Mouse (Mus musculus) embryo, embryonic 9.5 days (tissue): ENCODE data around the gene Tmem104.

Source experiments
- DNase-seq: peaks from one replicate; pipeline ENCODE4 v3.0.0-alpha.2; 2017; ENCODE audit errors: extremely low spot score

The Tmem104 gene

DNA sequence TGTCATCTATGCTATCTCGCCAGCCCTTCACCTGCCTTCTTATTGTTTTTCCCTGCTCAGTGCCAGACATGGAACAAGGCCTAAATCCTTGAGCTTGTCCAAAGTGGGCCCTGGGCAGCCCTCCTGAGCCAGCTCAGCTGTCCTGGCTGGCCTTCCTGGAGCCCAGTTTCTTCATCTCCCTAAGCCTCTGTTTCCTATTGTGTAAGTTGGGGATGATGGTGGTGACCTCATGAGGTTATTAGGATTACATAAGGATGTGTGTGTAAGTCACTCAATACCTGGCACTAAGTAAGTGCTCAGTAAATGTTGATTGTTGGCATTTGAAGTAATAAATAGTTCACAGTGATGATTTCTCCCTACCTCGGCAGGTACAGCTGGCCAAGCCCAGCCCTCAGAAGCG lies 20.5 kb upstream of the Tmem104 start:
- no peak for DNase-seq

DNA sequence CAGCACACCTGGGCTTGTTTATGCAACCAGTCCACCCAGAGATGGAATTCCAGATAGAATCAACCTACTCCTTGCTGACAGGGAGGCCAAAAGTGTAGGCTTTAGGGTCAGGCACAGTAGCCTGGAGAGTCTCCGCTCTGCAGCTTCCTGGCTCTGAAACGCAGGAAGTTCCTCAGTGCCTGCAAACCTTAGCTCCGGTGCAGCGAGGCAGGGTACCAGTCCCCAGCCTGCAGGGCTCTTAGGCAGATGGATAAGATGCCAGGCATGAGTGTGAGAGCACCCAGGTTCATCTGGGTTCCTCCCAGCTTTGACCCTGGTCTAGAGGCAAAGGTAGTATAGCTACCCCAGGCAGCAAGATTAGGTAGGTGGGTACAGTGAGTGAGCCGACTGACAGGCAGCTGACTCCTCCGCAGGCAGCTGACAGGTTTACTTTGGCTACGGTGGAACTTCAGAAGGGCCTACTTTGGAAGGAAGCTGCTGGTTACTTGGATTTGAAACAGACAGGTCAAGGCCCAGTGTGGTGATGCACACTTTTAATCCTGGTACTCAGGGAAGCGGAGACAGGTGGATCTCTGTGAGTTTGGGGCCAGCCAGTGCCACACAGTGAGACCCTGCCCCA lies 19.5 kb upstream of the Tmem104 start:
- no peak for DNase-seq

DNA sequence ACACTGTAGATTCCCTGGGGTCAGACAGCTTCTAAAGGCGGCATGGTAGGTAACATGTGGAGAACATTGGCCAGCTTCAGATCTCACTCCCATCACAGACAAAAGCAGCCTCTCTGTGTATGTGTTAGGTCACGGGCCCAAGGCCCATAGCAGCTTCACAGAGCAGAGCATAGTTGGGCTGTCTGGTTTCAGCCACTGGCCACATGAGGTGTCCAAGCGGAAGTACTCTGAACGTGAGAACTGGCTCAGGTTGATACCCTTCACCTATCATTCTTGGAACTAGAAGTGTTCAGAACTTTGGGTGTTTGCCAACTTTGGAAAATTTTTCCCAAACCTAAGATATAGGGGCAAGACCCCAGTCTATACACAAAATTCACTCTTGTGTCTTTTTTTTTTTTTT lies 17.9 kb upstream of the Tmem104 start:
- DNase-seq = no peak

DNA sequence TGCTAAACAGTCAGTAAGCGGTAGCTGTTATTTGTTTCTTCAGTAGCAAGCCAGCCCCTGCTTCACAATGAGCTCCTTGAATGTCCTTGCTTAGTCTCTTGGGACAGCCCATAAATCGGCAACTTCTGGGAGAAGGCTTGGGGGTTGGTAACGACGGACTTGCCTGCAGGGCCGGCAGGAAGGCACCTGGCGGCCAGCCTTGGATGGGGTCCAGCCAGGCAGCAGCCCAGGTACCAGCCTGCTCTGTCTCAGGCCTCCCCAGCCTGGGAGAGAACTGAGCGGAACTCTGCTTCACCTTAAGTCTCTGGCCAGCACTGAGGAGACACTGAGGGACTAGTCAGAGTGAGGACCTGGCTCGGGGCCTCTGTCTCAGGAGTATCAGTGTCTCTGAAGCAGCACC lies 16.2 kb upstream of the Tmem104 start:
- DNase-seq = peak; percentile 15

DNA sequence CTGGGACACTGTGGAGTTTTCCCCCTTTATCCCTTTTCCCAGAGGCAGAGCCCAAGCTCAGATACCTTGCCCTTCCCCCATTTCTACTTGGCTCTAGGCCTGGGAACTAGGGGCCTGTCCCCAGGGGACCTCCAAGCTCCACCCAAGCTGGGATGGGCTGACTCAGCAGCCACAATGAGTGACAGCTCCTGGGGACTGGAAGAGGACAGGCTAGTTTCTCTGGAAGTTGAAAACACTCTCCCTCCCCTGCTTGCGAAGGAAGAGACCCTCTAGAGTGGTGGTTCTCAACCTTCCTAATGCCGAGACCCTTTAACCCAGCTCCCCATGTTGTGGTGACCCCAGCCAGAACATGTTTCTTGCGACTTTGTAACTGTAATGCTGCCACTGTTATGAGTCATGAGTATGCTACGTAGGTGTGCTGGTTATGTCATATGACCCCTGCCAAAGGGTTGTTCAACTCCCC lies 14.4 kb upstream of the Tmem104 start:
- peak; percentile 38 for DNase-seq

DNA sequence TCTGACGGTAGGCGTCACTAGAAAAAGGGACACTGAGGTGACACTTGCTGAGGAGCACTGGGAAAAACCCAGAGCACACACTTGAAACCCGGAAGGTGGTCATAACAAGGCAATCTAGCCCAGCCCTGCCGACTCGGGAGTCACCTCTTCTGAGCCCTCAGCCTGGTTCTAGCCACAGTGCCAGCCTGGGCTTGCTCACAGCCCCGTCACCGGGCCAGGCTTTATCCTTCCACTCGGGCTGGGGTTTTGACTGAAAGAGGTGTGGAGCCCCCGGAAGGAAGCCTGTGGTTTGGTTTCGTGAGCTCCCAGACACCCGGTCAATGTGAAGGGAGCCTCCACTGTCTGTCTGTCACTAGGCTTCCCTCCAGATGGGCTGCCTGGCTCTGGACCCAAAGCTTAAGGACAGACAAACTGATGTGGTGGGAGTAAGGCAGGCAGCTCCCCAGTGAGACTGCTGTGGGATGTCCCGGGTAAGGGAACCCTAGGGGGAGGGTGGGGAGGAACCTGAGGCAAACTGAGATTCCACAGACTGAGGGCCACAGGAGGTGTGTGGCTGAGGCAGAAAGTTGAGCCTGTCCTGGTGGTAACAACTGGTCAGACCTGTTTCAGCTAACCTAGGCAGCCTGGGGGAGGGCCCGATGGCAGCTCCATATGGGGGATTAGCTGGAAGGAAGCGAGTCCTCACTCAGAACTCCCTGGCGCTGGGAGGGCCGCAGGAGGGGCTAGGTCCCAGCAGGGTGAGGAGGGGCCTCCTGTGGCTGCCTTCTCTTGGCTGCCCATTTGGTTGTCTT lies 13.5 kb upstream of the Tmem104 start:
- DNase-seq = peak; percentile 57

DNA sequence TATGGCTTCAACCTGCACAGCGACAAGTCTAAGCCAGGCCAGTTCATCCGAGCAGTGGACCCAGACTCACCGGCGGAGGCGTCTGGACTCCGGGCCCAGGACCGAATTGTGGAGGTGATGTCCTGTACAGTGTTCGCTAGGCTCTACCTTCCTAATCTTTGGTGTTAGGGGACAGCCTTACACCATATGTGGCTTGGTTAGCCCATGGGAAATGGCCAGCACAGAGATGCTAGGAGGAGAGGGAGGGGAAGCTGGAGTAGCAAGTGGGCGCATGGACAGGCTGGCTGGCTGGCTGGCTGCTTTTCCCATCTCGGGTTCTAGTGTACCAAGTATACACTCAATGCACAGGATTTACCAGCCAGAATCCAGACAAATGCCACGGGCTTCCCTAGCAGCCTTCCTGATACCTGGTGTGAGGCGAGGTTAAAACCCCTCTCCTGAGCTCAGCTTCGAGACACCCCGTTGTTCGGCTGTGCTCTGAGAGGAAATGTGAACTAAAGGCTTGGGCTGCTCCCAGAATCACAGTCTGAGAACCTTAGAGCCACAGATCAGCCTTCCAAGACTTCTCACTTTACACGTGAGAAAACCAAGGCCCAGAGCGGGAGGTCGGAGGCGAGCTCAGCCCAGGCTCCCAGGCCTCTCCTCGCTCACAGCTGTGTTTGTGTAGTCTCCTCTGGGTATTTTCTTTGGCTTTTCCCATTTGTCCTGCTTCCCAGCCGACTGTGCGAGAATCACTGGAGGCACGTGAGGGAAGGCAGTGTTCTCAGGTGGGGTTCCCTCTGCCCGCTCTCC lies 10.7 kb upstream of the Tmem104 start:
- no peak for DNase-seq

DNA sequence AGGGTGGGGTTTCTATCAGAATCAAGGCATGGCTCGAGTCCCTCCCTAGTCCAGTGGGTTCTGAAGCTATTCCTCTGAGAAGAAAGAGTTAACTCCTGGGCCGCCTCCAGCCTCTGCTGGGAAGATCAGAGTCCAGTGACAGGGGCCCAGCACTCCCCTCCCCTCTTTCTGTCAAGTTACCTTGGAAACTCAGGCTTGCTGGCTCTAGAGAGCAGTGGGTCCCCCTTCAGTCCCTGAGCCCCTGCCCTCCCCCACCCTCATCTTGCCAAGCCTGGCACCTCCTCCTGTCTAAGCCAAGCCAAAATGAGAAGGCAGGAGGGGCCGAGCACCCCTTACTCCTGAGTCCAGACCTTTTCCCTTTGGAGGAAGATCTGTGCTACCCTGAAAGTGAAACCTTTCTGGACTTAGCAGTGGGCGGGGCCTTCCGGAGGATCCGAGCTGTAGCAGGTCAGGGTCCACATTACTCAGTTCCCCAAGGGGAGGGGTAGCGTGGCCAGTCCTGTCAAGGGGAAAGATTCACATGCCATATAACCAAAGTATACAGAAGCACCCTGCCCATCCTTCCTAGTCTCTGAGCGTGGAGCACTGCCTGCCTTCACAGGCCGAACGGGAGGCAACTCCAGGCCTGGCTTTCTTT lies 9.6 kb upstream of the Tmem104 start:
- DNase-seq = no peak

DNA sequence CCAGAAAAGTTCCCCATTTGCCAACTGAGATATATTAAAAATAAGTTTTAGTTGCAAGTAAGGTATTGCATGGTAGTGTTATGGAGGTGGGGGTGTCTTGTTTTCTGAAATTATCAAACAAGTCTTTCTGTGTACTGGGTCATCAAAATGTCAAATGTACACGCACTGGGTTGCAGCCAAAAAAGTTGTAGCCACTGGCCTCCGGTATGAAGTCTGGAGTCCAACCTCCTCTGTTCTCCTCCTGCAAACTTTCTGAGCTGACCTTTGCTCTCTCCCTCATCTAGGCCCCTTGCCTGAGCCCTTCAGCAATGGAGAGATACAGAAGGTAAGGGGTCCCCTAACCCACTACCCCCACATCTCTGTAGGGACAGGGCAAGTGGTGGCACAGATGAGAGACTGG lies 8.5 kb upstream of the Tmem104 start:
- no peak for DNase-seq

DNA sequence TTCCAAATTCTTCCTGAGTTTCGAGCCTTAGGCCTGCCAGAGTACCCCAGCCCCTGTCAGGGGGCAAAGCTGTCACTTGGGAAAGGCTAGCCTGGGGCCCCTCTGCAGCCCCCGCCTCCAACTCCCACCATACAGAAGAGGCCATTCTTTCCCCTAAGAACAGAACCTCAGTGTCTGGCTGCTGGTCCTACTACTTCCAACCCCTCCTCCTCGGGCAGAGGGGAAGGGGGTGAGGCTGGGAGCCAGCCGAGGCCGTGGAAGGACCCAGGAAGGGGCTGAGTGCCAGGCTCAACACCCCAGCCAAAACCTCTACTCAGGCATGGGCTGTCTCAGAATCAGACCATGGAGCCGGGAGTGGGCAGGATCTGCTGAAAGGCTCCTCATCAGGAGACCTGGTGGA lies 8.1 kb upstream of the Tmem104 start:
- DNase-seq = no peak

DNA sequence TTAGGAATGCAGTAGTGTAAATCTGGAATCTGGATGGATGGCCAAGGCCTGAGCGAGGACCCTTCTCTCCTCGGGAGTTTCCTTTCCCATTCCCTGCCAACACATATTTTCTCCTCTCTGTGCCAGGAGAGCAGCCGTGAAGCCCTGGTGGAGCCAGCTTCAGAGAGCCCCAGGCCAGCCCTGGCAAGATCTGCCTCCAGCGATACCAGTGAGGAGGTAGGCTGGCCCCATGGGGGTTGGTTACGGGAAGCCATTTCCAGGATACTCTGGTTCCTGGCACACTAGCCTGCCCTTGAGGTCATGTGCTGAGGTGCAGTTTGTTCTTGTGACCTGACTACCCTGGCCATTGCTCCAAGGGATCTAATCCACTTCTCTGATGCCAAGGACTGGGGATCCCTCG lies 7.4 kb upstream of the Tmem104 start:
- DNase-seq = no peak

DNA sequence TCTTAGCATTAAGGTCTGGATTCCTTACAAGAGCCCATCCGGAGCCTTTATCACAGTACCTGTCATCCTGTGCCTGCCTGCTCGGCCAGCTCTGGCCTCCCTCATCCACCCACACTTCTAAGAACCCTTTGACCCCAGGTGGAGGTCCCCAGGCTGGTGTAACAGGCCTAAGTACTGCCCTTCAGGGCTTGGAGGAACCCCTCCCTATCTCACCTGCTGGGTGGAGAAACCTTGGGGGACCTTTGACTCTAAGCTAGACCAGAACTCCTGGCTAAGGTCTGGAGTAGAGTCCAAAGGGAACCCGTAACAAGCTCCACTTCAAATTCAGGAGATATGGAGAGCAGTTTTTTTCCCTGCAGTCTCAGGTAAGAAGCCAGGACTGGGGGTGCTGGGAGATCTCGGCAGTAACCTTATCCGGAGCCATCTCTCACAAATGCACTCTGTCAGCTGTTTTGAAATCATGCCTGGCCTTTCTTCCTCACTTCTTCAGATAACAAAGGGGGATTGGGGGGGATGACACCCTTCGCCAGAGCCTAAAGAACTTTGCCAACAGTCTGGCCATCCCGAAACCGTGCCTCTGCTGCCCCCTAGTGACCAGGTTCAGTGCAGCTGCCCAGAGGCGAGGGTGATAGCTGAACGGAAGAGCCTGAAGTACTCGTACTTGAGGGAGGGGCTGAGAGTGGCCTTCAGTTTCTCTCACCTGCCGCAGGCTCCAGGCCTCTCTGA lies 5.2 kb upstream of the Tmem104 start:
- DNase-seq = peak; percentile 88

DNA sequence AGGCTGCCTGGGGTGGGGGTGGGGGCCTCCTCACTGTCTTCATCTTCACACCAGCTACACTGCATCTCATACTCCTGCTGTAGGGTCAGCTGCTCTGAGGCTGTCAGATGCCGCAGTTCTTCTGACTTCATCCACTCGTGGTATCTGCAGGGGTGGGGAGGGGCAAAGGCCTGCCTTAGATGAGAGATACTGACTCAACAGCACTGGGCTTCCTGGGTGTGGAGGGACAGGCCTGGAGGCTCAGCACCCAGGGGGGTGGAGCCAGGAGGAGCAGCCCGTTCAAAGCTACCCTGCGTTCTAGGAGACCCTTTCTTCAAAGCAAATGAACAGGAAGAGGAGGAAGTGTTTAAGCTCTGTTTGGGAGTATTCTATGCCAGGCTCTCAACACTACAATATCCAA lies 2.3 kb upstream of the Tmem104 start:
- no peak for DNase-seq

DNA sequence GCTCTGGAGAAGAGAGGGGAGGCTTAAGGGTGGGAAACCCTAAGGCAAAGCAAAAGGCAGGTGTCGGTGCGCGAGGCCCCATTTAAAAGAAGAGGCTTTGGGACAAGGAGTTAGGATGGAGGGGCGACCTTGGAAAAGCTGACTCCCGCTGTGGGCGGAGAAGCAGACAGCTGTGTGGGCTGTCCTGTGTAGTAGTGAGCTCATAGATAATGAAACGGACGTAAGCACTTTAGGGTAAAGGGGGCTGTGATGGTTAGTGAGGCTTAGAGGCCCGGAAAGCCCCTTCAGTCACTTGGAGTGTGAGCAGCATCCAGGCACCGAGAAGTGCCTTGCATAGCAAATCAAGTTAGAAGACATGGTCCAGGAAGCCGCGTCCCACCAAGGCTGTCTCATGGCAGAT lies 406 bp downstream of the Tmem104 start, which contains the start of gene Nat9:
Nat9 (minus strand) TSS at position 167 of the 400 bp plus-strand sequence.
- DNase-seq = no peak

DNA sequence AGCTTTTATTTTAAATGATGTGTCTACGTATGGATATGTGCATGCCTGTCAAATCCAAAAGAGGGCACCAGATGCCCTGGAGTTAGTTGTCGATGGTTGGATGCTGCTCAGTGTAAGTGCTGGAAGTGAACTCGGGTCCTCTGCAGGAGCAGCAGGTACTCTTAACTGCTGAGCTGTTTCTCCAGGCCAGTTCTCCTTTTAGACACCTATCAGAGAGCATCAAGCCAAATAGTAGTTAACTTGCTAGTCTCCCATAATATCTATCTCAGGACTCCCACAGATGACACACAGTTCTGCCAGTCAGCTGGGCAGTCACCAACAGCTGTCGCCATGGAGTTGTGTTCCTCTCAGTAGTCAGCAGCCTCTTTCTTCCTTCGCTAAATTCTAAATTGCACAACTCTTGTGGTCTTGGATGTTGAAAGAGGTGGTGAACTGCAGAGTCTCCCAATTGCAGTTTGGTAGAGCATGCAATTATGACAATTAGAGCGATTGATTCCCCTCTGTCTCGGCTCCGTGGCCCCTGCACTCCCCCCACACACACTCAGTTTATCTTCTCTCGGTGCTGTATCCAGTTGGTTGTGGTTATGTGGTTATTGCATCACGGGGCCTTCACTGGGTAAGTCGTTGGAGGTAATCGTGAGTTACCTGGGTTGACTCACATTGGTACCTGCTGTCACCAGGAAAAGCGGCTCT lies 1.4 kb downstream of the Tmem104 start:
- no peak for DNase-seq

DNA sequence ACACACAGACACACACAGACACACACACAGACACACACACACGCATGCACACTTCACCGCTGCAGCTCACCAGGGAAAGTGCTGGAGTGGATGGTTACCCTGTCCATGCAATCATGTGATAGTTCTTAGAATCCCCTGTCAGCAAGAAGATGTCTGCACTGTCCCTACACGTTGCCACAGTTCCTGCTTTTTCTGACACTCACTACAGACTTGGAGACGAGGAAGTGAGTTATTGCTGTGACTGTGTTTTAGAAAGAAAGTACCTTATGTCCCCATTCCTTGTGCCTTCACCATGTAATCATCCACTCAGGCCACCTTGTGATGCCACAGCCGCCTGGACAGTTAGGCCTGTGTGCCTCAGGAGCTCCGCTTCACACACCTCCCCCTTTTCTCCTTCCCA lies 2.0 kb downstream of the Tmem104 start:
- DNase-seq = no peak

DNA sequence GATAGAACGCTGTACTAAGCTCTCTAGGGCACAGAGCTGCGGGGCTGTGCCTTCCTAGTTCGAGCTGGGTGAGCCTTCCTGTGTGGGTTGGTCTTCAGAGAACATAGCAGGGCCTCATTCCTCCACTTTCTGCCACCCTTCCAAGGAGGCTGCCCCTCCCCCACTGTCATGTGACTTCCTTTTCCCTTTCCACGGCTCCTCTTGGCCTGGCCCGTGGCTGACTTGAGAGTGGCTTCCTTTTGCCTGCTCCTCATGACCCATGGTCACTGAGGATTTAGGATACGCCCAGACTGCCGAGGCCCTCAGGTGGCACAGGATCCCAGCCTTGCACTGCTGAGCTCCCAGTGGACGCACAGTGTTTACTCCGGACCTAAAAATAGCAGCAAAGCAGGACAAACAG lies 4.9 kb downstream of the Tmem104 start:
- no peak for DNase-seq

DNA sequence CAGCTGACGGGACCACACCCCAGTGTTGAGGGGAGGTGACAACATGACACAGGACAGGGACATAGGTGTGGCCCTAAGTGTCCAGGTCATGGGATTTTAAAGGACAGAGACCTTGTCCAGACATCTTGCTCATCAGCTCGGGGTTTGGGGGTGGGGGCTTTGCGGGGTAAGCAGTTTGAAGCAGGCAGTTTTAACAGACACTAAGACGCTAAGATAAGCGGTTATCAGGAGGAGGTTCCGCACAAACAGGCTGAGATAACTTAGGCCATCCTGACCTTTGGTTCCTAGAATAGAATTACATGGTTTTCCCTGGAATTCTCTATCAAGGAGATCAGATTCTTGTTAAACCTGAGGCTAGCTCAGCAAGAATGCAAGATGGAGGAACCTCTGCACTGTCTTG lies 7.4 kb downstream of the Tmem104 start:
- no peak for DNase-seq

DNA sequence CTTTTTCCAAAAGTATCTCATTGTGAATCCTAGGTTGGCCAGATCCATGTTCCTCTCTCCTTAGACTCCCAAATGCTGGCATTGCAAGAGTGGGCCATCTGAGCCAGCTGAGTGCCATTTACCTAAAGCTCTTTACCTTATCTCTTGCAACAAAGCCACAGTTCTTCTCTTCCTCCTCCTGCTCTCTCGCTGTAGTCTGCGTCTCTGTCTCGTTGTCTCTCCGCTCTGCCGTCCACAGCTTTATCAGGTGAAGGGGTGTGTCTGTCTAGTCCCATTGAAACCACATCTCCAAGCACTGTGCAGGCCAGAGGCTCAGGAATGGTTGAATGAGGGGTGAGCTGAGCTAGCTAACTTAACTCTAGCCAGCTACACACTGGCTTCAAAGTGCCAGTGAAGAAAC lies 8.6 kb downstream of the Tmem104 start:
- no peak for DNase-seq

DNA sequence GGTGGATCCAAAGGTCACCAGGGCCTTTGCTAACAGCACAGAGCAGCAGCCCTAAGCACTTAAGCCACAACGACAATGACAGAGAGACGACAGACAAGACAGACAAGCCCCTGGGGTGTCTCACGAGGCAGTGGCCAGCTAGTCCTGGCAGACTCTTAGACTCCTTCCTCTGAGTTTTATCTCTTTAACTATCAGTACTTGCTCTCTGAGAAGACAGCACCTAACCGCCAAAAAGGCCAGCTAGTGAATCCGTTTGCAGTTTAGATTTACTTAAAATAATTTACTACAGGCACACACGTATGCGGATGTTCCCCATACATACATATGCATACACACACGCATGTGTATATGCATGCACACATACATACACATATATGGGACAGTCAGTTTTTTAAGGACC lies 10.3 kb downstream of the Tmem104 start:
- DNase-seq = no peak

DNA sequence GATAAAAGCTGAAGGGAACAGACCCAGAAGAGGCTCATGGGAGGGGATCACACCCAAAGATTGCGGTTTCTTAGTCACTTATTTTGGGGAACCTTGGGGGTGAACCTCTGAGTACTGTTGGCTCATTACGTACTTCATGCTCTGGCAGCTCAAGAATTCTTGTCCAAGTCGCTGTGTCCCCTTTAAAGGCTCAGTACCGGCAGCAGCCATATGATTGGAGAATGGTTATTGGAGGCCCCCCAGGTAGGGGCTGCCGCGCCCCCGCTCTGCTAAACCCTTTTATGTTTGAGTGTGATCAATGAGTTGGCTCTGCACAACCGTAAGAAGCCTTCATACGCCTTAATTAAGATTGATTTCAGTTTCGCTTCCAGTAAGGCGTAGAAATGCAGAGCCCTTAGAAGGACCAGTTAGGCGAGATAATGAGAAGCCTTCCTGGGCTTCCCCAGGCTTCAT lies 11.7 kb downstream of the Tmem104 start:
- no peak for DNase-seq
